Mouse (Mus musculus) intestine, embryonic 14.5 days (tissue): ENCODE data around the gene Pheta2. TPM values are rescaled to one million over a fixed set of nuclear protein-coding genes. Genes with fewer than 3 reads are reported as not detected.

Experiments used
- ATAC-seq: fragments of 200-750 bp; cut with Nextera tagmentation; replicated peaks from 2 replicates; pipeline ENCODE4 v1.8.0; 2017; ENCODE audit warnings: low read depth, moderate number of reproducible peaks, moderate TSS enrichment, moderate library complexity; ENCODE audit not compliant: low FRiP score, low TSS enrichment
- DNase-seq: peaks from one replicate; pipeline ENCODE4 v3.0.0-alpha.2; 2018; ENCODE audit warnings: low spot score
- H3K27ac ChIP-seq: fragments of 300-500 bp; sonication (generic); 2 replicates; pipeline ENCODE4 v1.5.1; 2014; ENCODE audit warnings: low read depth, mild to moderate bottlenecking, control low read depth
- H3K27me3 ChIP-seq: fragments of 300-500 bp; sonication (generic); replicated peaks from 2 replicates; pipeline ENCODE4 v1.6.1; 2014; ENCODE audit warnings: low read length, control low read depth; ENCODE audit not compliant: control insufficient read depth, insufficient read depth
- H3K36me3 ChIP-seq: fragments of 300-500 bp; sonication (generic); 2 replicates; pipeline ENCODE4 v1.6.1; 2014; ENCODE audit warnings: low read length, control low read depth; ENCODE audit not compliant: control insufficient read depth, insufficient read depth
- H3K4me1 ChIP-seq: fragments of 300-500 bp; sonication (generic); replicated peaks from 2 replicates; pipeline ENCODE4 v1.6.1; 2014; ENCODE audit warnings: low read length, control low read depth, mixed read lengths; ENCODE audit not compliant: control insufficient read depth, insufficient read depth
- H3K4me2 ChIP-seq: fragments of 300-500 bp; sonication (generic); 2 replicates; pipeline ENCODE4 v1.6.1; 2014; ENCODE audit warnings: low read length
- H3K4me3 ChIP-seq: fragments of 300-500 bp; sonication (generic); 2 replicates; pipeline ENCODE4 v1.5.1; 2014; ENCODE audit warnings: low read depth, low read length, control low read depth, mixed read lengths
- H3K9ac ChIP-seq: fragments of 300-500 bp; sonication (generic); 2 replicates; pipeline ENCODE4 v1.6.1; 2014; ENCODE audit warnings: mild to moderate bottlenecking, low read length
- H3K9me3 ChIP-seq: fragments of 300-500 bp; sonication (generic); 2 replicates; pipeline ENCODE4 v1.6.1; 2016; ENCODE audit warnings: low read length, control low read depth; ENCODE audit not compliant: control insufficient read depth
- WGBS: fragments of 180-500 bp; shearing (Covaris S2); extraction: QIAGEN DNeasy Blood & Tissue Kit; methylation state at CpG from one replicate; pipeline ENCODE4 v1.1.7; 2014; 5-methylcytosine and 5-hydroxymethylcytosine counted together
- polyA plus RNA-seq: library from polyadenylated mRNA; unstranded; fragments of >200 nt; fragmentation: Nextera tagmentation; extraction: Ambion mirVana; gene quantifications from 2 replicates; pipeline ENCODE4 v1.2.1, GENCODE M21; 2014

Pheta2 gene
- polyA plus RNA-seq, 1 experiment from 2014 or later, result 9.9 TPM

DNA sequence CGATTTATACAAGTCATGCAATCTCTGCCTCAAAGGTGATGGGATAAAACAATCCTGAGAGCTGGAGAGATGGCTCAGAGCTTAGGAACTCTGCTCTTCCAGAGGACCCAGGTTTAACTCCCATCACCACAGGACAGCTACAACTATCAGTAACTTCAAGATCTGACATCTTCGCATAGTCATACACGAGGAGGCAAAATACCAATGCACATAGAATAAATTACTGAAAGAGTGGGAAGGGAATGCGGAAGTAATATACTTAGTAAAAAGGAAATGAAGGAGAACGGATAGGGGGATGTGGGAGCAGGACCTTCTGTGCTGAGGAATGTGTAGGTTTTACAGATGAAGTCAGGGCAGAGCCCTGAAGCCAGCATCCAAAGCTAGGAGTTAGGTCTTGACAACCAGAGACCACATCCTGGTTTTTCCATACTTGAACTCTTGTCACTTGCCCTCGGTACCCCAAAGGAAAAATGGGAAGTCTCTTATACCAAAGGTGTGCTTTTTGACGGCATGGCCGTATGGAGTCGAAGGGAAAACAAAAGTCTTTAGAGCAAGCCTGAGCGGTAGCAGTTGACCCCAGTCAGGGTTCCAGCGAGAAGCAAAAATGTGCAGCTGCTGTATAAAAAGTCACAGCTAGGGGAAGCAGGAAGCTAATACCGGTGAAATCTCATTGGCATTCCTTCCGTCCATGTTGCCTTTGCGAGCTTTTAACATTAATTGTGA, 8.0 kb downstream of the Pheta2 start:
- Histone ChIP-seq H3K4me1 (peaks cover 21% of the 10 kb centered on the region), H3K27ac (peak overlapping the region; percentile 67), H3K9me3 (no peaks in the 10 kb centered on the region)

DNA sequence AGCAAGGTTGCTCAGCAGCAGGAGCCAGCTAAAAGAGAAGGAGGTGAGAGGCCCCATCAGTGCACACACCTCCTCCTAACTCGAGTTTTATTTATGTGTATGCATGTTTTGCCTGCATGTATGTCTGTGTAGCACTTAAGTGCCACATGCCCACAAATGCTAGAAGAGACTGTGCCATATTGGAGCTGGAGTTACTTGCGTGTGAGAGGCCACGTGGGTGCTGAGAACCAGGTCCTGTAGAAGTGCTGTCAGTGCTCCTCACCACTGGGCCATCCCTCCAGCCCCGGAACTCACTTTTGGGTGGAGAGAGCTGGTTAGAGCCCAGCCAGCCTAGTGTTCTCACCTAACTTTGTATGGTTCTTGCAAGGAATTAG, 8.5 kb downstream of the Pheta2 start:
- no peaks in the 10 kb centered on the region for H3K9me3 ChIP-seq
- peaks cover 18% of the 10 kb centered on the region for H3K4me1 ChIP-seq
- peak overlapping the region; percentile 61 for H3K4me3 ChIP-seq
- ATAC-seq (no peak), DNase-seq (no peak)
- peak overlapping the region; percentile 67; the same call in 1 of the 2 replicates for H3K27ac ChIP-seq
- WGBS, result 77% methylated on average over 4 of the region's 4 CpGs
- peak overlapping the region; percentile 55 for H3K4me2 ChIP-seq
- H3K27me3 ChIP-seq, result no peaks in the 10 kb centered on the region
- H3K36me3 ChIP-seq, result peaks cover 40% of the 10 kb centered on the region
- H3K9ac ChIP-seq, result no peak overlapping the region

More for the DNA sequence above, 8.0 kb downstream of the Pheta2 start:
- H3K4me2 ChIP-seq, result peak overlapping the region; percentile 55
- peak overlapping the region; percentile 61 for H3K4me3 ChIP-seq
- peak overlapping the region; percentile 66 for H3K9ac ChIP-seq
- ATAC-seq (peak; percentile 10; the same call in 1 of the 2 replicates), DNase-seq (no peak)
- peaks cover 40% of the 10 kb centered on the region for H3K36me3 ChIP-seq
- H3K27me3 ChIP-seq, result no peaks in the 10 kb centered on the region
- 49% methylated on average over 14 of the region's 14 CpGs for WGBS

DNA sequence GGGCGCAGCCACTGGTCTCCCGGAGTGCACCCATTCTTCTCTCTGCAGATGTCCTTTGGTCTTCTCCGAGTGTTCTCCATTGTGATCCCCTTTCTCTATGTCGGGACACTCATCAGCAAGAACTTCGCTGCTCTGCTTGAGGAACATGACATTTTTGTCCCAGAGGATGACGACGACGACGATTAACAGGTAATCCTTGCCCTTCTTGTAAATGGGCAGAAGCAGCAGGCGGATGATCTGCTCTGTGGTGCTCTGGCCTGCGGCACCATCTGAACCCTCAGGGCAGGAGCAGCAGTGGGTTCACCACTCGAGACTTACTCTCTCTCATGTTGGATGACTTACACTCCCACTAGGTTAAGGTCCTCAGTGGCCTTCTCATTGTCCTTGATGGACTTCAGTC, 9.1 kb downstream of the Pheta2 start:
- Histone ChIP-seq H3K4me2 (peak overlapping the region; percentile 16; the same call in 1 of the 2 replicates), H3K9ac (no peak overlapping the region), H3K27me3 (no peaks in the 10 kb centered on the region), H3K36me3 (peaks cover 40% of the 10 kb centered on the region), H3K4me3 (no peak overlapping the region), H3K9me3 (no peaks in the 10 kb centered on the region), H3K27ac (0 out of 2 replicates have a peak overlapping the region, but pooled peaks have one; percentile 9), H3K4me1 (peaks cover 17% of the 10 kb centered on the region)
- 93% methylated on average over 12 of the region's 12 CpGs for WGBS
- DNase-seq, result no peak
- no peak for ATAC-seq

DNA sequence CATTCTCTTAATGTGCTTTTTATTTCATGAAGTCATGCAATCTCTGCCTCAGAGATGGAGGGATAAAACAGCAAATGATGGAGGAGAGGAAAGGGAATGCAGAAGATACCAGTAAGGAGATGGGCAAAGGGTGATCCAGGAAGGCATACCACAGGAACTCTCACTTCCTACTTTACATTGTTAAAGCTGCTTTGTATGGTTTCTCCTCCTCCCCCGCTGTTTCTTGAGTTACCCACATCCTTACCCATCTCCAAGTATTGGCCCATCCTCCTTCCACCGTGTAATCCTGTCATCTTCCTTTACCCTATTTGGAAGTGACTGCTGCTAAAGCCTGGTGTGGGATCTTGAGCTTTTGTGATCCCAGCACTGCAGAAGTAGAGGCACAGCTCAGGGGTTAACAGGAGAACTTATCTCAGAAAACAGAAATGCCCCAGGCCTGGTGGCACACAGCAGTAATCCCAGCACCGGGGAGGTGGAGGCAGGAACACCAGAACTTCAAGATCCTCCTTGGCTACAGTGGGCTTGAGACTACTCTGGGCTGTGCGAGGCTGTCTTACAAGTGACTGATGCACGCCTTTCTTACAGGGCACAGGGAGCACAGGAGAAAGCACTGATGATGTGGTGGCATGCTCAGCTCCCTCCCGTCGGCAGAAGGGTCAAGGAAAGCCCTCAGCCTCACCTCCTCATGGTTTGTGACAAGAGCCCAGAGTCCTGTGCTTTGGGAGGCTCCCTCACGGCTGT, 9.7 kb downstream of the Pheta2 start:
- Histone ChIP-seq H3K4me3 (no peak overlapping the region), H3K9ac (no peak overlapping the region), H3K27ac (no peak overlapping the region), H3K36me3 (peaks cover 40% of the 10 kb centered on the region), H3K4me1 (peaks cover 22% of the 10 kb centered on the region), H3K27me3 (no peaks in the 10 kb centered on the region), H3K9me3 (no peaks in the 10 kb centered on the region), H3K4me2 (no peak overlapping the region)
- 80% methylated on average over 8 of the region's 8 CpGs for WGBS
- ATAC-seq (no peak), DNase-seq (no peak)

DNA sequence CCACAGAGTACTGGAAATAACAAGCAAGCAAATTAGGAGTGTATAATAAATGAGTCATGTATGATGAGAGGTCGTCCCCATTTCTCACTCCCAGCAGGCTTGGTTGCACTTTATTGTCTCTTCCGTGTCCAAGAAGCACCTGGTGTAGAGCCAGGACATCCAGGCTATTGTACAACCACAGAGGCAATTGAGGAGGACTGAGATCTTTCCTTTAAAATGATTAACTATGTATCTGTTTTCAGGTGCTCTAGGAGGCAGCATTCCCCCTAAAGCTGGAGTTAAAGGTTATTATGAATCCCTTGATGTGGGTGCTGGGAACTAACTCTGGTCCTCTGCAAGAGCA, 10.2 kb downstream of the Pheta2 start:
- Histone ChIP-seq H3K4me1 (peaks cover 22% of the 10 kb centered on the region), H3K9ac (no peak overlapping the region), H3K36me3 (peaks cover 40% of the 10 kb centered on the region), H3K27me3 (no peaks in the 10 kb centered on the region), H3K4me2 (no peak overlapping the region), H3K9me3 (no peaks in the 10 kb centered on the region), H3K27ac (no peak overlapping the region), H3K4me3 (no peak overlapping the region)
- ATAC-seq, result no peak
- 80% methylated on average over 2 of the region's 2 CpGs for WGBS
- DNase-seq, result no peak

DNA sequence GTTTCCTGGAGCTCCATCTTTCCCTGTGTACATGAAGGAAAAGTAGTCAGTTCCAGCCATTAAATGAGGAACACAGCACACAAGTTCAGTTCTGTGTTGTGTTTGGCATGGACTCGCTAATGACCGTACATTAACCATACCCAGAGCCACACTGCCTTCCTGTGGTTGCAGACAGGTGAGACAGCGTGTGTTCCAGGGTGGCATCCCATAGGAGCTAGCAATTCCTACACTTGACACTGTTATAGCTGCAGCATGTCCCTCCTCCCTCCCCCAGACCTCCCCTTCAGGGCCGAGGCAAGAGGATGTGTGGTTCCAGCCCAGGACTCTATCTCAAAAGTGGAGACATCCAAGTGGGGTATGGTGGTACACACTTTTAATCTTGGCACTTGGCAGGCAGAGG, 11.6 kb downstream of the Pheta2 start:
- no peak overlapping the region for H3K4me2 ChIP-seq
- H3K4me3 ChIP-seq, result no peak overlapping the region
- H3K36me3 ChIP-seq, result peaks cover 37% of the 10 kb centered on the region
- peaks cover 27% of the 10 kb centered on the region for H3K4me1 ChIP-seq
- no peaks in the 10 kb centered on the region for H3K27me3 ChIP-seq
- 82% methylated on average over 4 of the region's 4 CpGs for WGBS
- DNase-seq, result no peak
- H3K9me3 ChIP-seq, result no peaks in the 10 kb centered on the region
- no peak overlapping the region for H3K9ac ChIP-seq
- H3K27ac ChIP-seq, result no peak overlapping the region
- no peak for ATAC-seq

DNA sequence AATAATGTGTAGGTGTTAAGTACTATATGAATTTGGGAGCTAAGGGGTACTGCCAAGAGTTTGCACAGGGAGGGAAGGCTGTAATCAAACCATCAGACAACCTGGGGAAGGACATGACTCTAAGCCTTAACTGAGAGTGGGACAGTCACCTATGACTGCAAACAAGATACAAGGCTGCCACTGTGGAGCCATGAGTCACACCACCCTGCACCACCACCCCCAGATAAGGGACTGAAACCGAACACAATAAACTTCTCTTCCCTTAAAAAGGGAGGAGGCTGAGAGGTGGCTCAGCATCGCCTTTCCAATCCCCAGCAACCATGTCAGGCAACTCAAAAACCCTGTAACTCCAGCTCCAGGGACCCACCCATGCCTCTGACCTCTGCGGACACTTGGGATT, 12.7 kb downstream of the Pheta2 start:
- ATAC-seq (no peak), DNase-seq (no peak)
- 0 out of 2 replicates have a peak overlapping the region, but pooled peaks have one; percentile 45 for H3K27ac ChIP-seq
- WGBS, result 80% methylated on average over 3 of the region's 3 CpGs
- H3K9ac ChIP-seq, result no peak overlapping the region
- H3K4me2 ChIP-seq, result no peak overlapping the region
- no peak overlapping the region for H3K4me3 ChIP-seq
- H3K27me3 ChIP-seq, result no peaks in the 10 kb centered on the region
- no peaks in the 10 kb centered on the region for H3K9me3 ChIP-seq
- H3K4me1 ChIP-seq, result peaks cover 27% of the 10 kb centered on the region
- peaks cover 37% of the 10 kb centered on the region for H3K36me3 ChIP-seq

DNA sequence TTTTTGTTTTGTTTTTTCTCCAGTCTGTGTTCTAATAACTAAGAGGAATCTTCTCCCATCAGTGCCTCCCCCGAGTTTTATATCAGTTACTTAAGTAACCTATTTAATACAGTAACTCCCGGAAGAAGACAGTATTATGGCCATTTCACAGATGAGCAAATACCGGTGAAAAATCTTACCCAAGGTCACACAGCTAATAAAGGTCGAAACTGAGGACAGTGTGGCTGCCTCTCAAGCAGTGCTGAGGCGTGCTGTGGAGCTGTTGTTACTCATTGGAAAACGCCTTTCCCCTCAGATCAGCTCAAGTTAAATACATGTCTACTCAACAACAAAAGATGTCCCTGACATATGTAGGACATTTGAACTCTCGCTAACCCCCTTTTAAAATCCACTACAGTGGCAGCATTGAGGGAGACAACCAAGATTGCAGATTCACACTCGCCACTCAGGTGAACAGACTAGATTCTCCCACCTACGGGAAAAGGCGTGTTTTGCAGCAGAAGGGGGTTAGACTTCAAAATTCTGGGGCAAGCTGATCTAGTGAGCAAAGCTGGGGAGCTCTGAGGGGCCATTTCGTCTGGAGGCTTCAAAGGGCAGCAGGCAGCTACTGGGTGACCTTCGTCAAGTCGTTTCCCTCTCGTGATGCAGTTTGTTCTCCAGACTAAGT, 14.5 kb downstream of the Pheta2 start:
- H3K27ac ChIP-seq, result peak overlapping the region; percentile 77
- H3K4me3 ChIP-seq, result peak overlapping the region; percentile 96
- peak overlapping the region; percentile 95 for H3K4me2 ChIP-seq
- peaks cover 30% of the 10 kb centered on the region for H3K36me3 ChIP-seq
- WGBS, result 24% methylated on average over 14 of the region's 14 CpGs
- H3K4me1 ChIP-seq, result peaks cover 13% of the 10 kb centered on the region
- H3K27me3 ChIP-seq, result no peaks in the 10 kb centered on the region
- ATAC-seq (no peak), DNase-seq (no peak)
- H3K9ac ChIP-seq, result peak overlapping the region; percentile 96
- no peaks in the 10 kb centered on the region for H3K9me3 ChIP-seq
